Mouse (Mus musculus) left cerebral cortex, adult 6 months (tissue): ENCODE data around the gene Ldlrad1. TPM values are rescaled to one million over a fixed set of nuclear protein-coding genes. Genes with fewer than 3 reads are reported as not detected.

ENCODE experiments used
- long read RNA-seq, 2 experiments: library from polyadenylated mRNA; unstranded; transcript quantifications; one replicate each; pipeline ENCODE4 v2.0.0; 2019 to 2020
- polyA plus RNA-seq: library from polyadenylated mRNA; unstranded; fragments of <200 nt; fragmentation: Nextera tagmentation; gene quantifications from 2 replicates; pipeline ENCODE4 v1.2.3, GENCODE M21; 2021

Ldlrad1 gene
- not detected in 2 replicates for polyA plus RNA-seq
- long read RNA-seq, experiment 1: 0 reads
- long read RNA-seq, experiment 2: 0 reads

DNA sequence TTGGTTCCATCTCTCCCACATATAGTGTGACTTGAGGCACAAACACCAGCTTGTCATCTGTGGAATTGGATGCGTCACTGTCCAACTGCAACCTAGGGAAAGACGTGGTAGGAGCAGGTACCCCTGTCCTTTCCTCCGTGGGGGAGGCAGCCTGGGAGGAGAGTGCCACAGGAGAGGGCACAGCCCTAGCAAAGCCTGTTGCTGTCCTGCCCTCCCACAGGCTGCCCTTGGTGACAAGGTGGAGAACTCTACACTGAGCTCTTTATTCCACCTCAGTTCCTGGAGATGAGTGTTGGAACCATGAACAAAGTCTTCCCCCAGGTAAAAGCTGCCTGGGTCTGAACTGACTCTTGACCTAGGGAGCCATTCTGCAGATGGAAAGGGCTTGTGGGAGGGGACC lies at the start of gene Ldlrad1:
Gene Ldlrad1, plus strand, starts transcription at position 301 of the 400 bp plus-strand sequence.

DNA sequence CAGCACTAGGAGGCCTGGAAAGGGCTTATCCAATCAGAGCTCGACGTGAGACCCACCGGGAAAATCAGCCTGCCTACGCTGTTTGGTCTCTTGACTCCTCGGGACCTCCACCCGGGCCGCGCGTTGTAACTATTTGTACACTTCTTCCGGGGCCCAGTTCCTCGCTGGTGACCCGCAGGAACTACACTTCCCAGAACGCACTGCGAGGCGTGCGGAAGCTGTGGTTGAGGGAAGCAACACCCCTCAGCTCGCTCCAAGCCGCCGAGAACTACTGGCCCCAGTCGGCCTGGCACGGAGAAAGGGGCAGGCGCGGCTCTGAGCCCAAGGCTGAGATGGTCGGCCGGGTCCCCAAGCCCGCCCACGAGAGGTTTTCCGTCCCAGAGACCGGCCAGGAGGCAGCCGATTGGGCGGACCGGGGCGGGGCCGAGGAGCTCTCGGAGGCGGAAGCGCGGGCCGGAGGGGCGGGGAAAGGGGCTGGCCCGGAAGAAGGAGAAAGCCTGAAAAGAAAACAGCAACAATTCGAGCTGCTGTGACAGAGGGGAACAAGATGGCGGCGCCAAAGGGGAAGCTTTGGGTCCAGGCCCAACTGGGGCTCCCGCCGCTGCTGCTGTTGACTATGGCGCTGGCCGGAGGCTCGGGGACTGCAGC lies 30.7 kb upstream of the Ldlrad1 start, which contains the start of gene Tmem59:
Gene Tmem59, plus strand, starts transcription at position 218 of the 648 bp plus-strand sequence.

GRCm38 (mm10) chr4:107178830-107179490 lies 30.0 kb upstream of the Ldlrad1 start, which contains the start of gene Tceanc2:
Gene Tceanc2 (minus strand): TSS chr4:107179116.

GRCm38 (mm10) chr4:107253125-107254091 lies 44.4 kb downstream of the Ldlrad1 start, which contains the start of the genes Lrrc42 and Hspb11:
Gene Lrrc42 (minus strand): TSS chr4:107253532.
Gene Hspb11 (plus strand): TSS chr4:107253593.

Other genes starting within 250 kb of the Ldlrad1 start
- gene Mrpl37, start 142.3 kb upstream of the Ldlrad1 start, polyA plus RNA-seq: 29.3 and 37.6 TPM in 2 replicates
- gene Cyb5rl, start 142.2 kb upstream of the Ldlrad1 start, polyA plus RNA-seq: 3.4 and 5.5 TPM in 2 replicates
- gene Cdcp2, start 112.3 kb upstream of the Ldlrad1 start, polyA plus RNA-seq: not detected in 2 replicates
- gene Tmem59, start 30.8 kb upstream of the Ldlrad1 start, polyA plus RNA-seq: 333 and 480 TPM in 2 replicates
- 8.5 and 10.1 TPM in 2 replicates for gene Tceanc2, start 30.1 kb upstream of the Ldlrad1 start, polyA plus RNA-seq
- 14.3 and 18.9 TPM in 2 replicates for gene Lrrc42, start 44.4 kb downstream of the Ldlrad1 start, polyA plus RNA-seq
- gene Hspb11, start 44.4 kb downstream of the Ldlrad1 start, polyA plus RNA-seq: 58.1 and 59.7 TPM in 2 replicates
- gene Dio1, start 98.0 kb downstream of the Ldlrad1 start, polyA plus RNA-seq: not detected in 2 replicates
- 101 and 135 TPM in 2 replicates for gene Yipf1, start 105.2 kb downstream of the Ldlrad1 start, polyA plus RNA-seq
- gene Ndc1, start 158.6 kb downstream of the Ldlrad1 start, polyA plus RNA-seq: 4.6 and 5.5 TPM in 2 replicates
- gene Glis1, start 225.4 kb downstream of the Ldlrad1 start, polyA plus RNA-seq: 0.13 and 0.41 TPM in 2 replicates